Mouse (Mus musculus) embryonic fibroblast, embryonic 13.5 days (primary cell): Measurements from ENCODE around the gene Fnip1.

Experiments used
- CTCF ChIP-seq: IDR thresholded peaks from 2 replicates; pipeline ENCODE4 v1.5.1; 2011; ENCODE audit warnings: mild to moderate bottlenecking, control low read depth, low read length, moderate library complexity, borderline replicate concordance; ENCODE audit not compliant: insufficient read depth
- POLR2A ChIP-seq: IDR thresholded peaks from 2 replicates; pipeline ENCODE4 v1.6.1; 2011; ENCODE audit warnings: low read depth, mild to moderate bottlenecking, control low read depth, low read length, moderate library complexity

DNA sequence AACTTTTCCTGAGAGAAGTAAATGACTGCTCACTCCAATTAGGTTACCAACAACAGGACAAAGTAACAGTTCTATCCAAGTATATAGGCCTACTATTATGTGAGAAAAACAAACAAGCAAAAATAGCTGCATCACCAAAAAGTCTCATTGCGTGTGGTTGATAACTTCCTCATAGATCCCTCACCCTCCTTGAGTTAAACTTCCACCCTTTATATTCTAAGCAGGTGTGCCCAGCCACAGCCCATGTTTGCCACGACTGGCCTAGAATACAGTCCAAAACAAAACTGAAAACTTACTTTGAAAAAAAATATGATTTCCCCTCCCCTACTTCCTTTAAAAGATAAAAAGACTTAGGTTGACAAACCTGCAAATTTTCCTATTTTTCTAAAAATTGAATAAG is 90.0 kb downstream of the Fnip1 start:
- TF ChIP-seq CTCF (no peak), POLR2A (no peak)
